Mouse (Mus musculus): Measurements from ENCODE around the gene Ptcd1. TPM values are rescaled to one million over a fixed set of nuclear protein-coding genes. Genes with fewer than 3 reads are reported as not detected.
"Not testable (repeated sequence)": the region's sequence is repeated elsewhere in the genome, so short reads cannot be mapped to it uniquely, and the experiment has no call there.

Gene Ptcd1
- total and polyA plus RNA-seq, 3 experiments: 11.4 to 13.9 (median 11.7) TPM

- dilution Hi-C loops (cut with MboI; ENCODE audit: extremely low pct_ligation_motif_present, extremely low pct_unique_long_range_greater_than_20kb, low sequenced_read_pairs): no loop called here
- no peak overlapping the region for H3K4me3 ChIP-seq (replicated peaks in 1 of 3; ENCODE audit: low read depth in 2 of 3, low read length in 2 of 3, poor library complexity in 1 of 3)
- DNase-seq (ENCODE audit: extremely low read depth): no peak
- no peaks in the 10 kb centered on the region for H3K9me3 ChIP-seq (replicated peaks; ENCODE audit: low read length)
- H3K4me1 ChIP-seq (ENCODE audit: control insufficient read depth in 1 of 2, insufficient read depth in 2 of 2): no peaks in the 10 kb centered on the region
- TF ChIP-seq ELF1 (IDR thresholded peaks at IDR 0.05; ENCODE audit: low read depth, low read length): no peak
- no peak for TF ChIP-seq MYC (IDR thresholded peaks at IDR 0.05; ENCODE audit: low read depth, low read length)
- TF ChIP-seq MEF2A (IDR thresholded peaks at IDR 0.05; ENCODE audit: borderline replicate concordance, low read depth, low read length): no peak
- TF ChIP-seq USF2 (conservative IDR thresholded peaks at IDR 0.05; ENCODE audit: low read depth, low read length): no peak
- no peak for TF ChIP-seq SIN3A (IDR thresholded peaks at IDR 0.05; ENCODE audit: low read length)
- no peak for TF ChIP-seq CHD2 (IDR thresholded peaks at IDR 0.05; ENCODE audit: low read length)
- TF ChIP-seq SMC3 (IDR thresholded peaks at IDR 0.05; ENCODE audit: low read depth, low read length): no peak
- no peak for TF ChIP-seq GABPA (IDR thresholded peaks at IDR 0.05; ENCODE audit: insufficient replicate concordance, low read depth, low read length)
- no peak for TF ChIP-seq NRF1 (IDR thresholded peaks at IDR 0.05; ENCODE audit: low read depth, low read length)
- no peak for TF ChIP-seq JUND (conservative IDR thresholded peaks at IDR 0.05; ENCODE audit: low read depth, low read length)
- TF ChIP-seq RCOR1 (conservative IDR thresholded peaks at IDR 0.05; ENCODE audit: low read depth, low read length): no peak
- no peak for TF ChIP-seq ZKSCAN1 (IDR thresholded peaks at IDR 0.05; ENCODE audit: borderline replicate concordance, low read depth, low read length)
- no peak for TF ChIP-seq E2F4 (IDR thresholded peaks at IDR 0.05; ENCODE audit: insufficient replicate concordance, low read depth, low read length)
- no peak for TF ChIP-seq ETS1 (conservative IDR thresholded peaks at IDR 0.05; ENCODE audit: low read depth, low read length)
- TF ChIP-seq MAX (IDR thresholded peaks at IDR 0.05; ENCODE audit: low read length): no peak
- no peak for TF ChIP-seq POLR2AphosphoS2 (IDR thresholded peaks at IDR 0.05; ENCODE audit: low read depth, low read length)
- no peaks in the 10 kb centered on the region for H3K79me2 ChIP-seq (replicated peaks; ENCODE audit: control insufficient read depth, extremely low read depth, insufficient read depth, poor library complexity, severe bottlenecking)
- H3K27me3 ChIP-seq (replicated peaks): no peaks in the 10 kb centered on the region
- H3K9ac ChIP-seq (ENCODE audit: insufficient read depth, low read depth): no peak overlapping the region
- no peak overlapping the region for H3K27ac ChIP-seq (ENCODE audit: insufficient read depth, low read depth)
- H3K36me3 ChIP-seq (replicated peaks in 1 of 2; ENCODE audit: control insufficient read depth in 1 of 2, insufficient read depth in 1 of 2, low read length in 1 of 2): peaks cover 92 to 95% of the 10 kb centered on the region in 2 experiments
- in situ Hi-C loops (cut with MboI; ENCODE audit: low pct_ligation_motif_present, low pct_unique_long_range_greater_than_20kb, low sequenced_read_pairs): no loop called here
- H3K4me2 ChIP-seq (ENCODE audit: insufficient read depth, low read depth, poor library complexity, severe bottlenecking): no peak overlapping the region
Measured at GRCm38 (mm10) chr5:145130191-145130590, 36.7 kb downstream of the Ptcd1 start.

- H3K4me3 ChIP-seq (replicated peaks in 1 of 3; ENCODE audit: low read depth in 2 of 3, low read length in 2 of 3, poor library complexity in 1 of 3); H3K9me3 ChIP-seq (replicated peaks; ENCODE audit: low read length); H3K4me1 ChIP-seq (ENCODE audit: control insufficient read depth in 1 of 2, insufficient read depth in 2 of 2); DNase-seq (ENCODE audit: extremely low read depth); dilution Hi-C loops (cut with MboI; ENCODE audit: extremely low pct_ligation_motif_present, extremely low pct_unique_long_range_greater_than_20kb, low sequenced_read_pairs); H3K27ac ChIP-seq (ENCODE audit: insufficient read depth, low read depth); H3K4me2 ChIP-seq (ENCODE audit: insufficient read depth, low read depth, poor library complexity, severe bottlenecking); in situ Hi-C loops (cut with MboI; ENCODE audit: low pct_ligation_motif_present, low pct_unique_long_range_greater_than_20kb, low sequenced_read_pairs); H3K27me3 ChIP-seq (replicated peaks); H3K79me2 ChIP-seq (replicated peaks; ENCODE audit: control insufficient read depth, extremely low read depth, insufficient read depth, poor library complexity, severe bottlenecking); H3K9ac ChIP-seq (ENCODE audit: insufficient read depth, low read depth): not testable (repeated sequence)
- H3K36me3 ChIP-seq (replicated peaks in 1 of 2; ENCODE audit: control insufficient read depth in 1 of 2, insufficient read depth in 1 of 2, low read length in 1 of 2): peaks cover 92 to 95% of the 10 kb centered on the region in 2 experiments
Measured at GRCm38 (mm10) chr5:145129773-145130172, 37.1 kb downstream of the Ptcd1 start.

Measured in CH12.LX (cell line).